Mouse (Mus musculus) heart, embryonic 13.5 days (tissue): ENCODE measurements around the gene Smim7. TPM values are rescaled to one million over a fixed set of nuclear protein-coding genes. Genes with fewer than 3 reads are reported as not detected.

Source experiments
- ATAC-seq: fragments of 200-750 bp; cut with Nextera tagmentation; 2 replicates; pipeline ENCODE4 v1.8.0; 2017; ENCODE audit warnings: moderate TSS enrichment; ENCODE audit not compliant: insufficient number of reproducible peaks, low FRiP score, low TSS enrichment; ENCODE audit errors: extremely low read depth
- H3K27ac ChIP-seq: fragments of 300-500 bp; sonication (generic); replicated peaks from 2 replicates; pipeline ENCODE4 v1.5.1; 2015; ENCODE audit warnings: moderate library complexity, mild to moderate bottlenecking, inconsistent platforms
- H3K27me3 ChIP-seq: fragments of 300-500 bp; sonication (generic); replicated peaks from 2 replicates; pipeline ENCODE4 v1.6.1; 2015; ENCODE audit warnings: mild to moderate bottlenecking, inconsistent platforms
- H3K36me3 ChIP-seq: fragments of 300-500 bp; sonication (generic); 2 replicates; pipeline ENCODE4 v1.6.1; 2015; ENCODE audit warnings: mild to moderate bottlenecking, inconsistent platforms
- H3K4me1 ChIP-seq: fragments of 300-500 bp; sonication (generic); 2 replicates; pipeline ENCODE4 v1.6.1; 2015; ENCODE audit warnings: inconsistent platforms
- H3K4me2 ChIP-seq: fragments of 300-500 bp; sonication (generic); 2 replicates; pipeline ENCODE4 v1.6.1; 2015; ENCODE audit warnings: inconsistent platforms, mild to moderate bottlenecking, moderate library complexity
- H3K4me3 ChIP-seq: fragments of 300-500 bp; sonication (generic); 2 replicates; pipeline ENCODE4 v1.5.1; 2015; ENCODE audit warnings: moderate library complexity, mild to moderate bottlenecking, inconsistent platforms
- H3K9ac ChIP-seq: fragments of 300-500 bp; sonication (generic); 2 replicates; pipeline ENCODE4 v1.6.1; 2015; ENCODE audit warnings: inconsistent platforms, mild to moderate bottlenecking, moderate library complexity
- H3K9me3 ChIP-seq: fragments of 300-500 bp; sonication (generic); 2 replicates; pipeline ENCODE4 v1.6.1; 2016; ENCODE audit warnings: inconsistent platforms
- WGBS: fragments of 180-500 bp; shearing (Covaris S2); methylation state at CpG from one replicate; pipeline ENCODE4 v1.1.7; 2015; ENCODE audit warnings: mixed read lengths; 5-methylcytosine and 5-hydroxymethylcytosine counted together
- polyA plus RNA-seq: library from polyadenylated mRNA; unstranded; fragments of >200 nt; fragmentation: Nextera tagmentation; extraction: Ambion mirVana; gene quantifications from 2 replicates; pipeline ENCODE4 v1.2.1, GENCODE M21; 2015

Gene Smim7
- 92.2 and 104 TPM in 2 replicates for polyA plus RNA-seq

GRCm38 (mm10) chr8:72570633-72571610 lies at the start of gene Smim7:
Gene Smim7 (minus strand): TSS chr8:72571088.
- H3K9ac ChIP-seq = peak within 1 kb of the TSS; percentile 92
- peak within 1 kb of the TSS; percentile 65 for H3K4me3 ChIP-seq
- ATAC-seq = peak; percentile 95
- H3K4me1 ChIP-seq = peaks cover 25% of the 10 kb centered on the region
- H3K27ac ChIP-seq = peak within 1 kb of the TSS; percentile 97
- H3K9me3 ChIP-seq = no peaks in the 10 kb centered on the region
- H3K36me3 ChIP-seq = peaks cover 38% of the 10 kb centered on the region
- under 1% methylated on average over 52 of the region's 52 CpGs for WGBS
- peak within 1 kb of the TSS; percentile 85 for H3K4me2 ChIP-seq
- H3K27me3 ChIP-seq = no peaks in the 10 kb centered on the region

GRCm38 (mm10) chr8:72590198-72590597 lies 19.3 kb upstream of the Smim7 start:
- WGBS = 48% methylated on average over 2 of the region's 2 CpGs
- Histone ChIP-seq H3K27ac (no peak overlapping the region), H3K9me3 (no peaks in the 10 kb centered on the region), H3K4me2 (no peak overlapping the region), H3K9ac (no peak overlapping the region), H3K4me3 (no peak overlapping the region), H3K4me1 (peaks cover 18% of the 10 kb centered on the region), H3K27me3 (no peaks in the 10 kb centered on the region), H3K36me3 (peaks cover 14% of the 10 kb centered on the region)
- no peak for ATAC-seq

GRCm38 (mm10) chr8:72589286-72589685 lies 18.4 kb upstream of the Smim7 start:
- Histone ChIP-seq H3K9ac (no peak overlapping the region), H3K27ac (no peak overlapping the region), H3K4me1 (peaks cover 25% of the 10 kb centered on the region), H3K9me3 (no peaks in the 10 kb centered on the region), H3K4me2 (no peak overlapping the region), H3K36me3 (peaks cover 14% of the 10 kb centered on the region), H3K4me3 (no peak overlapping the region), H3K27me3 (no peaks in the 10 kb centered on the region)
- 66% methylated on average over 7 of the region's 7 CpGs for WGBS
- ATAC-seq = no peak

GRCm38 (mm10) chr8:72588865-72589264 lies 18.0 kb upstream of the Smim7 start:
- no peak for ATAC-seq
- no peak overlapping the region for H3K4me2 ChIP-seq
- H3K4me1 ChIP-seq = peaks cover 29% of the 10 kb centered on the region
- WGBS = 79% methylated on average over 10 of the region's 10 CpGs
- no peaks in the 10 kb centered on the region for H3K9me3 ChIP-seq
- H3K27ac ChIP-seq = no peak overlapping the region
- H3K36me3 ChIP-seq = peaks cover 14% of the 10 kb centered on the region
- no peaks in the 10 kb centered on the region for H3K27me3 ChIP-seq
- H3K9ac ChIP-seq = no peak overlapping the region
- no peak overlapping the region for H3K4me3 ChIP-seq

- no peak overlapping the region for H3K4me3 ChIP-seq
- WGBS = 47% methylated on average over 6 of the region's 6 CpGs
- peak overlapping the region; percentile 84 for H3K27ac ChIP-seq
- no peak overlapping the region for H3K4me2 ChIP-seq
- H3K9ac ChIP-seq = peak overlapping the region; percentile 42; the same call in 1 of the 2 replicates
- ATAC-seq = no peak
- H3K9me3 ChIP-seq = no peaks in the 10 kb centered on the region
- H3K27me3 ChIP-seq = no peaks in the 10 kb centered on the region
- H3K4me1 ChIP-seq = peaks cover 39% of the 10 kb centered on the region
- peaks cover 14% of the 10 kb centered on the region for H3K36me3 ChIP-seq
Measured at GRCm38 (mm10) chr8:72587806-72588205, 16.9 kb upstream of the Smim7 start.

- Histone ChIP-seq H3K9ac (no peak overlapping the region), H3K27me3 (no peaks in the 10 kb centered on the region), H3K27ac (peak overlapping the region; percentile 78), H3K36me3 (peaks cover 39% of the 10 kb centered on the region), H3K9me3 (no peaks in the 10 kb centered on the region), H3K4me2 (peak overlapping the region; percentile 4; the same call in 1 of the 2 replicates), H3K4me1 (peaks cover 44% of the 10 kb centered on the region), H3K4me3 (no peak overlapping the region)
- no peak for ATAC-seq
- WGBS = 47% methylated on average over 6 of the region's 6 CpGs
Measured at GRCm38 (mm10) chr8:72584390-72584789, 13.5 kb upstream of the Smim7 start.

- Histone ChIP-seq H3K9ac (0 out of 2 replicates have a peak overlapping the region, but pooled peaks have one; percentile 29), H3K36me3 (peaks cover 39% of the 10 kb centered on the region), H3K4me3 (no peak overlapping the region), H3K9me3 (no peaks in the 10 kb centered on the region), H3K4me1 (peaks cover 52% of the 10 kb centered on the region), H3K27ac (peak overlapping the region; percentile 56), H3K4me2 (no peak overlapping the region), H3K27me3 (no peaks in the 10 kb centered on the region)
- 68% methylated on average over 7 of the region's 7 CpGs for WGBS
- no peak for ATAC-seq
Measured at GRCm38 (mm10) chr8:72583056-72583771, 12.3 kb upstream of the Smim7 start.

- 66% methylated on average over 9 of the region's 9 CpGs for WGBS
- no peak overlapping the region for H3K4me3 ChIP-seq
- peaks cover 45% of the 10 kb centered on the region for H3K4me1 ChIP-seq
- peaks cover 25% of the 10 kb centered on the region for H3K36me3 ChIP-seq
- H3K27me3 ChIP-seq = no peaks in the 10 kb centered on the region
- H3K4me2 ChIP-seq = no peak overlapping the region
- H3K9ac ChIP-seq = no peak overlapping the region
- no peak overlapping the region for H3K27ac ChIP-seq
- no peaks in the 10 kb centered on the region for H3K9me3 ChIP-seq
- ATAC-seq = no peak
Measured at GRCm38 (mm10) chr8:72579374-72579773, 8.5 kb upstream of the Smim7 start.

- ATAC-seq = no peak
- peak overlapping the region; percentile 81 for H3K27ac ChIP-seq
- H3K9me3 ChIP-seq = no peaks in the 10 kb centered on the region
- H3K4me2 ChIP-seq = peak overlapping the region; percentile 36
- H3K9ac ChIP-seq = peak overlapping the region; percentile 62; the same call in 1 of the 2 replicates
- WGBS = 36% methylated on average over 1 of the region's 1 CpGs
- H3K4me1 ChIP-seq = peaks cover 41% of the 10 kb centered on the region
- H3K4me3 ChIP-seq = no peak overlapping the region
- H3K27me3 ChIP-seq = no peaks in the 10 kb centered on the region
- H3K36me3 ChIP-seq = peaks cover 25% of the 10 kb centered on the region
Measured at GRCm38 (mm10) chr8:72577941-72578340, 7.1 kb upstream of the Smim7 start.

GRCm38 (mm10) chr8:72577266-72577665 lies 6.4 kb upstream of the Smim7 start:
- Histone ChIP-seq H3K36me3 (peaks cover 25% of the 10 kb centered on the region), H3K9ac (no peak overlapping the region), H3K4me2 (no peak overlapping the region), H3K9me3 (no peaks in the 10 kb centered on the region), H3K4me1 (peaks cover 42% of the 10 kb centered on the region), H3K27me3 (no peaks in the 10 kb centered on the region), H3K27ac (peak overlapping the region; percentile 81), H3K4me3 (no peak overlapping the region)
- 80% methylated on average over 3 of the region's 3 CpGs for WGBS
- no peak for ATAC-seq

- ATAC-seq = no peak
- H3K4me2 ChIP-seq = no peak overlapping the region
- peaks cover 13% of the 10 kb centered on the region for H3K36me3 ChIP-seq
- no peak overlapping the region for H3K27ac ChIP-seq
- H3K9me3 ChIP-seq = no peaks in the 10 kb centered on the region
- peaks cover 42% of the 10 kb centered on the region for H3K4me1 ChIP-seq
- H3K27me3 ChIP-seq = no peaks in the 10 kb centered on the region
- no peak overlapping the region for H3K4me3 ChIP-seq
- WGBS = 88% methylated on average over 6 of the region's 6 CpGs
- no peak overlapping the region for H3K9ac ChIP-seq
Measured at GRCm38 (mm10) chr8:72575915-72576314, 5.0 kb upstream of the Smim7 start.
